Mouse (Mus musculus): ENCODE measurements at regions not wholly inside any gene's neighbourhood (a gene's known extent, or its start where the extent isn't known, plus 50 kb on each side); places are given as distances from the start of the nearest gene placed in this dataset.

GRCm38 (mm10) chr9:9290767-9291166, 51.9 kb upstream of the Arhgap42 start:
- no peaks in the 10 kb centered on the region for H3K9me3 ChIP-seq (ENCODE audit: control insufficient read depth, low read length)
- no peaks in the 10 kb centered on the region for H3K4me1 ChIP-seq (ENCODE audit: control insufficient read depth, insufficient read depth, low read length)
- no peaks in the 10 kb centered on the region for H3K36me3 ChIP-seq (ENCODE audit: control insufficient read depth, insufficient read depth, low read length)
- H3K4me2 ChIP-seq (ENCODE audit: low read depth, low read length): no peak overlapping the region
- H3K27me3 ChIP-seq (ENCODE audit: control insufficient read depth, insufficient read depth, low read length): no peaks in the 10 kb centered on the region
- no peak overlapping the region for H3K9ac ChIP-seq (replicated peaks; ENCODE audit: low read depth, low read length)
- WGBS: 79% methylated on average over 3 of the region's 3 CpGs
- H3K4me3 ChIP-seq (ENCODE audit: low read depth, low read length): no peak overlapping the region
- H3K27ac ChIP-seq (ENCODE audit: low read depth, low read length): no peak overlapping the region
- ATAC-seq (ENCODE audit: low read depth): no peak

DNA sequence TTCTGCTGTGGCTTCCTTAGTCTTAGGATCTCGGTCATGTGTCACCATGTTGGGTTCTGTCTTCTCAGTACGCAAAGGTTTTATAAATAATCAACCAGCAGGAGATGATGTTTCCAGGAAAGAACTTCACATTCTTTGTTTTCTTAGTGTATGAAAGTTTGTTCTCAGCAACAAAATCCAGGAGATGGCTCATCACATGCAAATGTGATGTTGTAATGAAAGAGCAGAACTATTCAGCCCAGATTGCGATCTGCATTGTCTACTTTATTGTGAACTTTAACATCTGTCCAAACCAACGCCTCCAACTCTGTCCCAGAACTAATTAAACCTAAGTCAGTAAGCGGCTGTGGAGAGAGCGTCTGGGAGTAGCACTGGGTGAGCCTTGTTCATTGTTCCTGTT, 50.7 kb upstream of the Arhgap42 start:
- Histone ChIP-seq H3K4me2 (ENCODE audit: low read depth, low read length) (no peak overlapping the region), H3K9ac (replicated peaks; ENCODE audit: low read depth, low read length) (no peak overlapping the region), H3K27ac (ENCODE audit: low read depth, low read length) (no peak overlapping the region), H3K36me3 (ENCODE audit: control insufficient read depth, insufficient read depth, low read length) (no peaks in the 10 kb centered on the region), H3K9me3 (ENCODE audit: control insufficient read depth, low read length) (no peaks in the 10 kb centered on the region), H3K4me3 (ENCODE audit: low read depth, low read length) (no peak overlapping the region), H3K4me1 (ENCODE audit: control insufficient read depth, insufficient read depth, low read length) (no peaks in the 10 kb centered on the region), H3K27me3 (ENCODE audit: control insufficient read depth, insufficient read depth, low read length) (no peaks in the 10 kb centered on the region)
- WGBS: 71% methylated on average over 6 of the region's 6 CpGs
- ATAC-seq (ENCODE audit: low read depth): no peak
